Mouse (Mus musculus) embryonic fibroblast, embryonic 13.5 days (primary cell): Measurements from ENCODE around the gene Cog3. TPM values are rescaled to one million over a fixed set of nuclear protein-coding genes. Genes with fewer than 3 reads are reported as not detected.
"Not testable (repeated sequence)": the region's sequence is repeated elsewhere in the genome, so short reads cannot be mapped to it uniquely, and the experiment has no call there.

Experiments
- H3K27ac ChIP-seq: 2 replicates; pipeline ENCODE4 v1.5.1; 2012; ENCODE audit warnings: low read length, control low read depth, inconsistent platforms; ENCODE audit not compliant: insufficient read depth
- H3K4me1 ChIP-seq: 2 replicates; pipeline ENCODE4 v1.6.1; 2011; ENCODE audit warnings: low read length; ENCODE audit not compliant: control insufficient read depth, insufficient read depth
- H3K4me3 ChIP-seq: 2 replicates; pipeline ENCODE4 v1.5.1; 2011; ENCODE audit warnings: mild to moderate bottlenecking, control low read depth, low read length; ENCODE audit not compliant: insufficient read depth
- CTCF ChIP-seq: IDR thresholded peaks from 2 replicates; pipeline ENCODE4 v1.5.1; 2011; ENCODE audit warnings: mild to moderate bottlenecking, control low read depth, low read length, moderate library complexity, borderline replicate concordance; ENCODE audit not compliant: insufficient read depth
- POLR2A ChIP-seq: IDR thresholded peaks from 2 replicates; pipeline ENCODE4 v1.6.1; 2011; ENCODE audit warnings: low read depth, mild to moderate bottlenecking, control low read depth, low read length, moderate library complexity
- polyA plus RNA-seq: library from polyadenylated mRNA; stranded (reverse); fragments of >200 nt; gene quantifications from 2 replicates; pipeline ENCODE4 v1.2.4, GENCODE M21; 2011; ENCODE audit warnings: low read depth; ENCODE audit not compliant: missing spikeins, insufficient read length

The Cog3 gene
- polyA plus RNA-seq, 1 experiment = 27.2 TPM

- TF ChIP-seq CTCF (no peak), POLR2A (peak; percentile 90)
- H3K27ac ChIP-seq = 0 out of 2 replicates have a peak within 1 kb of the TSS, but pooled peaks have one; percentile 55
- 0 out of 2 replicates have a peak, but pooled peaks cover 2% of the 10 kb centered on the region for H3K4me1 ChIP-seq
- H3K4me3 ChIP-seq = peak within 1 kb of the TSS; percentile 87
These were observed 32.8 kb upstream of the Cog3 start, which contains the start of gene Slc25a30 for GRCm38 (mm10) chr14:75786868-75787793. Gene Slc25a30 (minus strand): TSS chr14:75787037.

- Histone ChIP-seq H3K27ac (0 out of 2 replicates have a peak overlapping the region, but pooled peaks have one; percentile 20), H3K4me3 (peak overlapping the region; percentile 87), H3K4me1 (0 out of 2 replicates have a peak, but pooled peaks cover 2% of the 10 kb centered on the region)
- no peak for TF ChIP-seq POLR2A
These were observed 32.1 kb upstream of the Cog3 start for GRCm38 (mm10) chr14:75786424-75786867.

- Histone ChIP-seq H3K27ac (no peak overlapping the region), H3K4me3 (no peak overlapping the region), H3K4me1 (no peaks in the 10 kb centered on the region)
- no peak for TF ChIP-seq CTCF
- no peak for TF ChIP-seq POLR2A
These were observed 25.6 kb upstream of the Cog3 start for GRCm38 (mm10) chr14:75779913-75780312.

- Histone ChIP-seq H3K4me3 (no peak overlapping the region), H3K27ac (no peak overlapping the region), H3K4me1 (no peaks in the 10 kb centered on the region)
- TF ChIP-seq POLR2A (no peak), CTCF (no peak)
These were observed 22.3 kb upstream of the Cog3 start for GRCm38 (mm10) chr14:75776637-75777036.

GRCm38 (mm10) chr14:75773431-75773830 lies 19.1 kb upstream of the Cog3 start:
- no peak overlapping the region for H3K4me3 ChIP-seq
- TF ChIP-seq POLR2A (no peak), CTCF (no peak)
- H3K27ac ChIP-seq = no peak overlapping the region
- H3K4me1 ChIP-seq = no peaks in the 10 kb centered on the region

- H3K27ac ChIP-seq, H3K4me3 ChIP-seq, H3K4me1 ChIP-seq: not testable (repeated sequence)
These were observed 18.1 kb upstream of the Cog3 start for GRCm38 (mm10) chr14:75772407-75772806.

GRCm38 (mm10) chr14:75771101-75771501 lies 16.8 kb upstream of the Cog3 start:
- Histone ChIP-seq H3K4me1 (no peaks in the 10 kb centered on the region), H3K27ac (no peak overlapping the region), H3K4me3 (no peak overlapping the region)
- no peak for TF ChIP-seq POLR2A
- TF ChIP-seq CTCF = no peak

GRCm38 (mm10) chr14:75769334-75769733 lies 15.0 kb upstream of the Cog3 start:
- TF ChIP-seq POLR2A (no peak), CTCF (no peak)
- Histone ChIP-seq H3K4me1 (no peaks in the 10 kb centered on the region), H3K27ac (no peak overlapping the region), H3K4me3 (no peak overlapping the region)

- H3K4me3 ChIP-seq = no peak overlapping the region
- no peak overlapping the region for H3K27ac ChIP-seq
- H3K4me1 ChIP-seq = no peaks in the 10 kb centered on the region
- TF ChIP-seq CTCF = no peak
- no peak for TF ChIP-seq POLR2A
These were observed 13.9 kb upstream of the Cog3 start for GRCm38 (mm10) chr14:75768275-75768608.

GRCm38 (mm10) chr14:75767492-75768274 lies 13.4 kb upstream of the Cog3 start:
- TF ChIP-seq CTCF (peak; percentile 85; the same call in 1 of the 2 replicates), POLR2A (no peak)
- Histone ChIP-seq H3K4me3 (no peak overlapping the region), H3K27ac (no peak overlapping the region), H3K4me1 (no peaks in the 10 kb centered on the region)
